Mouse (Mus musculus): ENCODE measurements at regions not wholly inside any gene's neighbourhood (a gene's known extent, or its start where the extent isn't known, plus 50 kb on each side); places are given as distances from the start of the nearest gene placed in this dataset.

GRCm38 (mm10) chr1:67359824-67360223 is 237.0 kb downstream of the Cps1 start:
- H3K36me3 ChIP-seq (replicated peaks; ENCODE audit: control insufficient read depth, insufficient read depth, low read length): no peaks in the 10 kb centered on the region
- H3K27me3 ChIP-seq (ENCODE audit: control insufficient read depth, insufficient read depth, low read length): no peaks in the 10 kb centered on the region
- ATAC-seq (ENCODE audit: insufficient read depth, low read depth) (no peak), DNase-seq (ENCODE audit: low spot score) (no peak)
- H3K4me3 ChIP-seq (ENCODE audit: low read depth, low read length): no peak overlapping the region
- H3K4me1 ChIP-seq (ENCODE audit: control insufficient read depth, insufficient read depth): no peaks in the 10 kb centered on the region
- no peak overlapping the region for H3K27ac ChIP-seq (ENCODE audit: low read depth)
- TF ChIP-seq EP300 (IDR thresholded peaks at IDR 0.05; ENCODE audit: low read depth): no peak
- TF ChIP-seq CTCF (IDR thresholded peaks at IDR 0.05; ENCODE audit: low read depth): no peak
- H3K4me2 ChIP-seq (ENCODE audit: low read depth, low read length): no peak overlapping the region
- no peak overlapping the region for H3K9ac ChIP-seq (replicated peaks; ENCODE audit: low read depth, low read length)
- H3K9me3 ChIP-seq (replicated peaks; ENCODE audit: control insufficient read depth, low read length): no peaks in the 10 kb centered on the region
- 77% methylated on average over 3 of the region's 3 CpGs for WGBS

GRCm38 (mm10) chr1:67366038-67366437 is 243.2 kb downstream of the Cps1 start:
- Histone ChIP-seq H3K27ac (ENCODE audit: low read depth) (no peak overlapping the region), H3K9ac (replicated peaks; ENCODE audit: low read depth, low read length) (no peak overlapping the region), H3K9me3 (replicated peaks; ENCODE audit: control insufficient read depth, low read length) (no peaks in the 10 kb centered on the region), H3K4me2 (ENCODE audit: low read depth, low read length) (no peak overlapping the region), H3K36me3 (replicated peaks; ENCODE audit: control insufficient read depth, insufficient read depth, low read length) (no peaks in the 10 kb centered on the region), H3K27me3 (ENCODE audit: control insufficient read depth, insufficient read depth, low read length) (no peaks in the 10 kb centered on the region), H3K4me3 (ENCODE audit: low read depth, low read length) (no peak overlapping the region), H3K4me1 (ENCODE audit: control insufficient read depth, insufficient read depth) (no peaks in the 10 kb centered on the region)
- no peak for TF ChIP-seq CTCF (IDR thresholded peaks at IDR 0.05; ENCODE audit: low read depth)
- TF ChIP-seq EP300 (IDR thresholded peaks at IDR 0.05; ENCODE audit: low read depth): no peak
- DNase-seq (ENCODE audit: low spot score) (no peak), ATAC-seq (ENCODE audit: insufficient read depth, low read depth) (no peak)
- 44% methylated on average over 2 of the region's 2 CpGs for WGBS

- Histone ChIP-seq H3K27me3 (ENCODE audit: control insufficient read depth, insufficient read depth, low read length) (no peaks in the 10 kb centered on the region), H3K9ac (replicated peaks; ENCODE audit: low read depth, low read length) (no peak overlapping the region), H3K36me3 (replicated peaks; ENCODE audit: control insufficient read depth, insufficient read depth, low read length) (no peaks in the 10 kb centered on the region), H3K4me1 (ENCODE audit: control insufficient read depth, insufficient read depth) (no peaks in the 10 kb centered on the region), H3K27ac (ENCODE audit: low read depth) (no peak overlapping the region), H3K4me2 (ENCODE audit: low read depth, low read length) (no peak overlapping the region), H3K9me3 (replicated peaks; ENCODE audit: control insufficient read depth, low read length) (no peaks in the 10 kb centered on the region), H3K4me3 (ENCODE audit: low read depth, low read length) (no peak overlapping the region)
- ATAC-seq (ENCODE audit: insufficient read depth, low read depth) (no peak), DNase-seq (ENCODE audit: low spot score) (no peak)
- TF ChIP-seq CTCF (IDR thresholded peaks at IDR 0.05; ENCODE audit: low read depth) (no peak), EP300 (IDR thresholded peaks at IDR 0.05; ENCODE audit: low read depth) (no peak)
- 64% methylated on average over 4 of the region's 4 CpGs for WGBS
Measured at GRCm38 (mm10) chr1:67366485-67366884, 243.7 kb downstream of the Cps1 start.

GRCm38 (mm10) chr1:67382366-67382765 is 259.5 kb downstream of the Cps1 start:
- ATAC-seq (ENCODE audit: insufficient read depth, low read depth) (no peak), DNase-seq (ENCODE audit: low spot score) (no peak)
- no peak overlapping the region for H3K9ac ChIP-seq (replicated peaks; ENCODE audit: low read depth, low read length)
- H3K4me2 ChIP-seq (ENCODE audit: low read depth, low read length): no peak overlapping the region
- WGBS: 90% methylated on average over 1 of the region's 1 CpGs
- no peak for TF ChIP-seq CTCF (IDR thresholded peaks at IDR 0.05; ENCODE audit: low read depth)
- TF ChIP-seq EP300 (IDR thresholded peaks at IDR 0.05; ENCODE audit: low read depth): no peak
- no peak overlapping the region for H3K4me3 ChIP-seq (ENCODE audit: low read depth, low read length)
- H3K27ac ChIP-seq (ENCODE audit: low read depth): no peak overlapping the region
- no peaks in the 10 kb centered on the region for H3K4me1 ChIP-seq (ENCODE audit: control insufficient read depth, insufficient read depth)
- H3K9me3 ChIP-seq (replicated peaks; ENCODE audit: control insufficient read depth, low read length): no peaks in the 10 kb centered on the region
- no peaks in the 10 kb centered on the region for H3K27me3 ChIP-seq (ENCODE audit: control insufficient read depth, insufficient read depth, low read length)
- H3K36me3 ChIP-seq (replicated peaks; ENCODE audit: control insufficient read depth, insufficient read depth, low read length): no peaks in the 10 kb centered on the region

- TF ChIP-seq CTCF (IDR thresholded peaks at IDR 0.05; ENCODE audit: low read depth) (no peak), EP300 (IDR thresholded peaks at IDR 0.05; ENCODE audit: low read depth) (no peak)
- DNase-seq (ENCODE audit: low spot score): no peak
- no peaks in the 10 kb centered on the region for H3K36me3 ChIP-seq (replicated peaks; ENCODE audit: control insufficient read depth, insufficient read depth, low read length)
- no peaks in the 10 kb centered on the region for H3K27me3 ChIP-seq (ENCODE audit: control insufficient read depth, insufficient read depth, low read length)
- H3K4me1 ChIP-seq (ENCODE audit: control insufficient read depth, insufficient read depth): no peaks in the 10 kb centered on the region
- ATAC-seq (ENCODE audit: insufficient read depth, low read depth): no peak
- no peak overlapping the region for H3K27ac ChIP-seq (ENCODE audit: low read depth)
- no peak overlapping the region for H3K4me3 ChIP-seq (ENCODE audit: low read depth, low read length)
- H3K4me2 ChIP-seq (ENCODE audit: low read depth, low read length): no peak overlapping the region
- H3K9me3 ChIP-seq (replicated peaks; ENCODE audit: control insufficient read depth, low read length): no peaks in the 10 kb centered on the region
- no peak overlapping the region for H3K9ac ChIP-seq (replicated peaks; ENCODE audit: low read depth, low read length)
Measured at GRCm38 (mm10) chr1:67385377-67385776, 262.6 kb downstream of the Cps1 start.

GRCm38 (mm10) chr1:67386877-67387276 is 264.1 kb downstream of the Cps1 start:
- ATAC-seq (ENCODE audit: insufficient read depth, low read depth): no peak
- 61% methylated on average over 3 of the region's 3 CpGs for WGBS
- Histone ChIP-seq H3K36me3 (replicated peaks; ENCODE audit: control insufficient read depth, insufficient read depth, low read length) (no peaks in the 10 kb centered on the region), H3K4me3 (ENCODE audit: low read depth, low read length) (no peak overlapping the region), H3K9ac (replicated peaks; ENCODE audit: low read depth, low read length) (no peak overlapping the region), H3K4me1 (ENCODE audit: control insufficient read depth, insufficient read depth) (no peaks in the 10 kb centered on the region), H3K27me3 (ENCODE audit: control insufficient read depth, insufficient read depth, low read length) (no peaks in the 10 kb centered on the region), H3K27ac (ENCODE audit: low read depth) (no peak overlapping the region), H3K9me3 (replicated peaks; ENCODE audit: control insufficient read depth, low read length) (no peaks in the 10 kb centered on the region), H3K4me2 (ENCODE audit: low read depth, low read length) (no peak overlapping the region)
- TF ChIP-seq CTCF (IDR thresholded peaks at IDR 0.05; ENCODE audit: low read depth): no peak
- DNase-seq (ENCODE audit: low spot score): no peak
